Mouse (Mus musculus): Measurements from ENCODE around the gene Rsf1. TPM values are rescaled to one million over a fixed set of nuclear protein-coding genes. Genes with fewer than 3 reads are reported as not detected.

The Rsf1 gene
- total RNA-seq, 2 experiments from 2014 or later = 21.4 to 25.9 TPM

DNA sequence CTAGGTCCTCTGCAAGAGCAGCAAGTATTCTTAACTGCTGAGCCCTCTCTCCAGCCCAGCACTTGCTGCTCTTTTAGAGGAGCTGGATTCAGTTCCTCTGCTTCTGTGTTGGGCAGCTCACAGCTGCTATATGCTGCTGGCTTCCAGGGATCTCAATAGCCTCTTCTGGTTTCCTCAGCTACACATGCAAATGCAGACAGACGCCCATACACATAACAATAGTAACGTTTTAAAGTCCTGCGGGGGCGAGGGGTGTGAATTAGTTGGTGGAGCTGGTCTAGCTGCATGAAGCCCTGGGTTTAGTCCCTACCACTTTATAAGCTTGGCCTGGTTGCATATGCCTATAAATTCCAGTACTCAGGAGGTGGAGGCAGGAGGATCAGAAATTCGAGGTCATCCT, 139.4 kb downstream of the Rsf1 start:
- ATAC-seq (replicated peaks; ENCODE audit: low FRiP score, low TSS enrichment, poor library complexity, severe bottlenecking) = no peak

DNA sequence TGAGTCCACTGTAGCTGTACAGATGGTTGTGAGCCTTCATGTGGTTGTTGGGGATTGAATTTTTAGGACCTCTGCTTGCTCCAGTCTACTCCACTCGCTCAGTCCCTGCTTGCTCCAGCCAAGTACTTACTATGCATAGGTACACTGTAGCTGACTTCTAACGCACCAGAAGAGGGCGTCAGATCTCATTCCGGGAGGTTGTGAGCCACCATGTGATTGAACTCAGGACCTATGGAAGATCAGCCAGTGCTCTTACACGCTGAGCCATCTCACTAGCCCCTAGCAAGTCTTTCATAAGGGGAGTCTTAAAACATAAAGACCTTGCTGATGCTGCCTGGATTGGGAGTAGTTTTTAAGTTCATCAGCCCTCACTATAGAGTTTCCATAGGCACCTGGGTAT, 140.4 kb downstream of the Rsf1 start:
- no peak for ATAC-seq (replicated peaks; ENCODE audit: low FRiP score, low TSS enrichment, poor library complexity, severe bottlenecking)

DNA sequence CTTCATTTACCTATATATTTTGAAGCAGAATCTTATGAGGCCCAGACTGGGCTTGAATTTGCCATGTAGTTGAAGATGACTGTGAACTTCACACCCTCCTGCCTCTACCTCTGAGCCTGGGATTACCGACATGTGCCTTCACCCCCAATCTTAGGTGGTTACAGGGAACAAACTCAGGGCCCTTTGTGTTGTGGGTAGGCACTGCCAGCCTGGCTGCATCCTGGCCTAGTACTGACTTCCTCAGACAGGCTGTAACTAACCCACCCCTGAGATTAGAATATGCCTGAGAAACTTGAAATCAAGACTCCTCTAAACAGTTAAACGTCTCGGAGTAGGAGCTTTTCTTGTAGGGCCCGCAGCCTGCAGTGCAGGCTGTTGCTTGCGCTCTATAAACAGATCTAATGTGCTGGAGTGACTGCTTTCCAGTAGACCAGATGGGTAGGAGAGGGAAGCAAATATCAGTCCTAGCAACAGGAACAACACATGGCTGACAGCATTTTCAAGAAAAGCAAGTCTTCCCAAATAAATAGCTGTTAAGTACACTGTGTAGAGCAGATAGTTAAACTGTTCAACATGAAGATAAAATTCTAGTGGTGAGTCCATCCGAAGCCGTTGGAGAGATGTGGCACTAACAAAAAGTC, 142.7 kb downstream of the Rsf1 start:
- ATAC-seq (replicated peaks; ENCODE audit: low FRiP score, low TSS enrichment, poor library complexity, severe bottlenecking) = 0 out of 2 replicates have a peak, but pooled peaks have one; percentile 15

DNA sequence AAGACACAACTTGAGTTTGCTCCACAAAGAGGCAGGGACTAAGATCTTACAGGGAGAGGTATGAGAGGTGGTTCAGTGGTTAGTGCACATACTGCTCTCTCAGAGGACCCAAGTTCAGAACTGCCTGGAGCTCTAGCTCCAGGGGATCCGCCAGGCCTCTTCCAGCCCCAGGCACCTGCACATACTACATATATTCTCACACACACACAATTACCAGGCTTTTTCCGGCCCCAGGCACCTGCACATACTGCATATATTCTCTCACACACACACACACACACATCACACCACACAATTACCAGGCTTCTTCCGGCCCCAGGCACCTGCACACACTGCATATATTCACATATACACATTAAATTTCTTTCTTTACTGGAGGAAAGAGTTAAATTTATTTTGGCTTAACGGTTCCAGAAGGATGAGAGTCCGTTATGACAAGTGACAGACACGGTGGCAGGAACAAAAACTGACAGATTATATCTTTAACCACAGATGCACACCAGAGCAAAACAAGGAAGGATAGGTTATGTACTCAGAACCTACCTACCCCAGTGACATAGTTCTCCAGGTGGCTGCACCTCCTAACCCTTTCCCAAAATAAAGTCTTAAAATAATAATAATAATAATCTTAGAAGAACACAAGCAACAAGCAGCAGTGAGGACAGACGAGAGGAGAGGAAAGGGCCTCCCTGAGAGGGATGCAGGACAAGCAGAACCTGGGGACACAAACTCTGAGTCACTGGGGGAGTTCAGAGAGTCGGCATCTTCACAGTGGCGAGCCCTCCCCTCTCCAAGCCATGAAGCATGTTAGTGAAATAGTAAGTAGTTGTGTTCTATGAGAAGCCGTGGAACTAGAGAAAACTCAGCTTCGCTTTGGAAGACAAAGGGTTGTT, 144.2 kb downstream of the Rsf1 start:
- peak; percentile 31; the same call in 1 of the 2 replicates for ATAC-seq (replicated peaks; ENCODE audit: low FRiP score, low TSS enrichment, poor library complexity, severe bottlenecking)

DNA sequence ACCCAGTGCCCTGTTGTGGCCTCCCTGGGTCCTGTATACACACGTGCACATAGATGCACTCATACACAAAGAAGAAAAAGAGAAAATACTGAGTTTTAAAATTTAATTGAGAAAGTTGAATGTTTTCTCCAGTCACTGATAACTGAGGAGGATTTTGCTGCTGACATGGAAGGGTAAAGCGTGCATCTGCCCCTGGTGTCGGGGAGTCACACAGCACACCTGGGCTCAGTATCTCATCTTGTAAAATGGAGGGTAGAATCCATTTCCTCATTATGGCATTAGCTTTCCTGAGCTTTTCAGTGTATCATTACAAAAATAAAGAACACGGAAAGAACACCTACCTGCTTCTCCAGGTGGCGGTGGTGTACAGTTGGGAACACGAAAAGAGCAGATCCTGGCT, 145.7 kb downstream of the Rsf1 start:
- ATAC-seq (replicated peaks; ENCODE audit: low FRiP score, low TSS enrichment, poor library complexity, severe bottlenecking) = no peak

DNA sequence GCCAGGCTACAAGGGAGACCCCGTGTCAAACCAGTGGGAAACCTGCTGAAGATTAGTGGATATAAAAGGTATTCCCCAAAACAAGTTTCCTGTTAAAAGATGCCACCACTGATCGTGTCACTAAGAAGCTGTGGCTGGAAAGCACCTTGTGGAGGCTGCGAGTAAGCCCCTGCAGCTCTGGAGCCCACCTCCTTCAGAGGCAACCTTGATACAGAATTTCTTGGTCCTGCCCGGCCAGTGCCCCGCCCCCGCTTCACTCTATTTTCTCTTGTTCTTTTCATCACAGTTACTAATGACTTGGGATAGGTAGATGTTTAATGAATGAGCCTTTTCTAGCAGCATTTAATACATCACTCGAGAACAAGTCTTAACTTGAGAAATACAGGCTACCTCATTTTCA, 146.4 kb downstream of the Rsf1 start:
- no peak for ATAC-seq (replicated peaks; ENCODE audit: low FRiP score, low TSS enrichment, poor library complexity, severe bottlenecking)

DNA sequence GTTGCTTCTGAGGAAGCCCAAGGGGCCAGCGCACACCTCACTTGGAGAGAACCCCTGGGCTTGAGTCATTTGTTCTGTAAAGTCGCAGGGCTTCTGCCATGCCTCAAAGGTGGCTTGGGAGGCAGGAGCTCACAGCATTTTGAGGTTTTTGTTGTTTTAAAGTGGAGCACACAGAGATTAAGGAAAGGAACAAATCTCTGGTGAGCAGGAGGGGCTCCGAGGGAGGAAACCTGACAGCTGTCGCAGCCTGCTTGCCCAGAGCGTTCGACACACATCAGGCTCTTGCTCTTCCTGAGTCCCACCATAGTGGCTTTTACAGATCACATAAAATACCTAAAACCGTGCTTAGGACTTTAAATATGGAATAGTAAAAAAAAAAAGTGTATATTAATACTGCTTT, 147.1 kb downstream of the Rsf1 start:
- no peak for ATAC-seq (replicated peaks; ENCODE audit: low FRiP score, low TSS enrichment, poor library complexity, severe bottlenecking)

DNA sequence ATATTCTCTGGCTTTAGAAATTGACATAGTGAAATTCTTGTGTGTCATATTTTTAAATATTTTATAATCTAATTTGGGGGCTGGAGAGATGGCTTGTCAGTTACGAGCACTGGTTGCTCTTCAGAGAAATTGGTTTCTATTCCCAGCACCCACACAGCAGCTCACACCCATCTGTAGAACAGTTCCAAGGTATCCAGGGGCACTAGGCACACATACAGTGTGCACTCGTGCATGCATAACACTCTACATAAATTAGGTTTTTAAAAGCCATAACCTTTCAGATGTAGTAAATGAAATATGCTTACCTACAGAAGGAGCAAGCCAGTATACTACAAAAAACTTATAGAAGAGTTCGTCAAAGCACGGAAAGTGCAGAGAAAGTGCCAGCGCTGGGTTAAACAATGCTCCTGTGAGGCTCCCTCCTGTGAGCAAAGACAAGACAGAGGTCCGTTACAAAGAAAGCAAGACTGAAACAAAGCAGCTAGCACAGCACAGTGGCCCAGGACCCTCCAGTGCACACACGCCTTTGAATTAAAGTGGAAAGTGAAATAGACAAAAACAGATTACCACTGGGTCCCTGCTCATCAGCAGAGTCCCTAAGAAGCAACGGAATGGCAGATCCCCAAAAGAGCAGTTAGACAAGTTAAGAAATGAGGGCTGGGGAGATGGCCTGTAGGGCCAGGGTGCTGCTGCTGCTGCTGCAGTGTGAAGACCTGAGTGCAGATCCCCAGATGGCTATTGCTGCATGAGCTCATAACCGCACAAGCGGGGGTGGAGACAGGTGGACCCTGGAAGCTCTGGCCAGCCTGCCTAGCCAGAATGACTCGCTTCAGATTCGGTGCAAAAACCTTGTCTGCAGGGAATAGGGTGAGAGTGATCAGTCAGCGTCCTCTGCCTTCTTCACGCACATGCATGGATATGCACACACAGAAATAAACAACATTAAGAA, 149.3 kb downstream of the Rsf1 start:
- no peak for ATAC-seq (replicated peaks; ENCODE audit: low FRiP score, low TSS enrichment, poor library complexity, severe bottlenecking)

DNA sequence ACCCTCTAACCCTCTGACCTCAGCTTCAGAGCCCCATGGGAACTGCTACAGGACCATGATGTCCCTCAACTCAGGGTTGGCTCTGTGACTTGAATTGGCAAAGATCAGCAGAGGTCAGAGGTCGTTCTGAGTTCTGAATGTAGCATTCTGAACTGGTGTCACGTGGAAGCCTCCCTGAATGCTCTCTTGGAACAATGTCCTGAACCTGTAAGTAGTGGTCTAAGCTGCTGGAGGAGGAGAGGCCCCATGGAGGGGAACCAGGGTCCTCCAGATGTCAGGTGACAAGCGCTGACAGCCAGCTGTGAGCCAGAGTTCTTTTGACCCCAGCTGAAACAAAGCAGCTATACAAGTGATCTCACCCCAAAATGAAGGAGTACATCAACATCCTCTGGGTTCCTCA, 150.7 kb downstream of the Rsf1 start:
- no peak for ATAC-seq (replicated peaks; ENCODE audit: low FRiP score, low TSS enrichment, poor library complexity, severe bottlenecking)

DNA sequence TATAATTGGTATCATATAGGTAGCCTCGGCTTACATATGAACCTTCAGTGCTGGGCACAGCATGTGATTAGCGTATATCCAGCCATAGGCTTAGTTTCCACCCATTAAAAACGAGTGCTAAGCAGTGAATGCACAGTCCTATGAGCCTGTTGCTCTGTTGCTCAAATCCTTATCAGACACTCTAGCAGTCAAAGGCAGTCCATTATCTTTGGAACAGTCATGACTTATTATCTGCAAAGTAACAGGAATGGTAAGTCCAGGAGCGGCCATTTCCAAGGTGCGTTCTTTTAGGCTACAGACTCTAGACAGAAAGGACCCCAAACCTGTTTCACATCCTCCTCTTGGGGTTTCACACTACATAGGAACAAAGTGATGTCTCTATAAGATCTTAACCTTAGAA, 153.9 kb downstream of the Rsf1 start:
- peak; percentile 57 for ATAC-seq (replicated peaks; ENCODE audit: low FRiP score, low TSS enrichment, poor library complexity, severe bottlenecking)

DNA sequence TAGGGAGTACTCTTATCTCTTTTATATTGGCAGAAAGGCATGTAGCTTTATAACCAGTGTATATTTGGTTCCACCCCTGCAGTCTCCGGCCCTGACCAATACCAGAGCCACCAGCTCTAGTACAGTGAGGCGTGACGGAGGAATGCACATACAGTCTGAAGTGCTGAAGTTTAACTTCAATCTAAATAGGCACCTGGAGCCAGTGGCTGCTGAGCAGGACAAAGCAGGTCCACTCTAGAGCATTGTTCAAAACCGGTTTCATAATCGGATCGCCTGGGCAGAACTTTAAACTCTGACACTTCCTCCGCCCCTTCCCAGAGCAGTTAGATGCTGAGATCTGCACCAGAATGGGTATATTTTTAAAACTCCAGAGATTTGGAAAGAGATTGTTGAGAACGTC, 155.3 kb downstream of the Rsf1 start:
- no peak for ATAC-seq (replicated peaks; ENCODE audit: low FRiP score, low TSS enrichment, poor library complexity, severe bottlenecking)

DNA sequence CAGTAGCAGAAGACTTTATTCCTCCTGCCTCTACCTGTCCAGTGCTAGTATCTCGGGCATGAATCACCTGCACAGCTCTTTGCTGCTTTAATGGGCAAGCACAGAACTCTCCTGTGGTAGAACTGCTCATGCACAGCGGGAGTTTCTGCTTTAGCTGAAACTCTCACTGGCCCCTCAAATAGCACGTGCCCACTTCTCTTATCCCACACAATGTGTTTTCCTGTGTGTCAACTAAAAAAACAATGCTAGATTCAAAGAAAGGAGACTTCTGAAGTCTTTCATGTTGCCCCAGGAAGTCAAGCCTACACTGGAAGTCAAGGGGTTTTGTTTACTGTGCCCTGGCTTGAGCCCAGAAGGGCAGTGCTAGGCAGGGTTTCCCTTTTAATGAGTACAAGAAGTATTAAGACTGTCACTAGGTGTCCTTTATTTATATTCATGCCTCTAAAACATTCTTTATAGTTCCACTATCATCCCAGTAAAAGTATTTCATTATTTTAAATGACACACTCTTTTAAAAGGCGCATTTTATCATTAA, 156.3 kb downstream of the Rsf1 start:
- ATAC-seq (replicated peaks; ENCODE audit: low FRiP score, low TSS enrichment, poor library complexity, severe bottlenecking) = no peak

DNA sequence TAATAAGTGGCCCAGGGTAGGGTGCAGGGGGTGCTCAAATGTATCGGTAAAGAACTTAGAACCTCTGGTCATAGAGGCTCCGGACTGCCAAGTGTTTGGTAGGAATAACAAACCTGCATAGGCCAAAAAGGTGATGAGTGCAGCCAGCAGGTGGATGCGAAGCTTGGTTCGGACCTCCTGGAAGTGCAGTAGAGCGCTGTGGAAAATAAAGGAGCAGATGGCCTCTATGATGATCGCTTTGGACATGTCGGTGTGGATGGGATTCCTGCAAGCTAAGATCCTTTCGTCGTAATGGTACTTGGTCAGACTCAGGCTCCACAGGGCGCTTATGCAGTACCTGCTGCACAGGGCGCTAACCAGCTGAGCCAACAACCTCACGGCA, 157.6 kb downstream of the Rsf1 start:
- ATAC-seq (replicated peaks; ENCODE audit: low FRiP score, low TSS enrichment, poor library complexity, severe bottlenecking) = peak; percentile 7; the same call in 1 of the 2 replicates

DNA sequence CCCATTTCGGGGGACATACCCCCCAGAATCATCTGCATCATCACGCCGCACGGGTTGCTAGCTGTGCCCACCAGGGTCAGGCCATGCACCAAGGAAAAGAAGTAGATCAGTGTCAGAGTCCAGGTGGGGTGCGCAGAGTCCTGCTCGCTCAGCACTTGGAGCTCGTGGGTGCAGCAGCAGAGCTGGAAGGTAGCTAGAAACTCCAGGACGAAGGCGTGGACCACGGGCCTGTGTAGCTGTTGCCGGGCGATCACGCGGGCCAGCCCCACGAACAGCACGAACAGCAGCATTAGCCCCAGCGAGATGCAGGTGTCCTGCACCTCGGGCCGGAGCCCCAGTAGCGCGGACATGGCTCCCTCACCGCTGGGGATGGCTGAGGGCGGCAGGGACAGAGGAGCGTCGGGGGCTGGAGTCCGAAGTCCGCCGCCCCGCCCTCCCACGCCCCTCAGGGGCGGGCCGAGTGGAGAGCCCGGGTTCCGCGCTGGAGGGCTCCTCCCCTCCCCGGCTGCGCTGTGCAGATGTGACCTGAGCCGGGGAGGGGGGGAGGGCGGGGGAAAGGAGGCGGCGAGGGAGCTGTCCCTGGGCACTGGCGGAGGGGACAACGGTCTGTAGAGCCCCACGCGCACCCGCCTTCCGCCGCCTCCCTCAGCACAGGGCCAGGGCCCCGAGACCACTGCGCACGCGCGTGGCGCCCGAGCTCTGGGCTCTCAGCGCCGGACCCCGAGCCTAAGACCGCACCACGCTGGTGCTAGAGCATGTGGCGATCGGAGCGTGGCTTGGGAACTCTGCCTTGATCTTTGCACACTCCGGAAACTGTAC, 158.2 kb downstream of the Rsf1 start, which contains the start of gene Aqp11:
TSS of gene Aqp11 (minus strand) at position 652 of the 819 bp plus-strand sequence.
- peak; percentile 68 for ATAC-seq (replicated peaks; ENCODE audit: low FRiP score, low TSS enrichment, poor library complexity, severe bottlenecking)

DNA sequence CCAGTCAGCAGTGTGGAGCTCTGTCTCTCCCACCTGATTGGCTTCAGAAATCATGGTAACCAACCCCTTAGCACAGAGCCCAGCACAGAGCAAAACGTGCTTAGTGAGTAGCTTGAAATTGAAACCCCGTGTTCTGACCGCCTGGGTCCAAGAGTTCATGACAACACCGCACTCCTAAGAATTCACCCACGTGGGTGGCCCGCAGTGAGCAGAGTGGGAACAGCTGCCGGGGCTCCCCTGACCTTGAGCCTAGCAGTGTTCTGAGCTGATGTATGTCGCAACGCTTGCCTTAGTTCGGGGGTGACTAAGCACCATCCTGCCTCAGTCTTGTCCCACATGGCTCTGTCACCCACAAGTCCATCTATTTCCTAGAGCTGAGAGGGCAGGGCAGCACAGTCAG, 161.3 kb downstream of the Rsf1 start:
- no peak for ATAC-seq (replicated peaks; ENCODE audit: low FRiP score, low TSS enrichment, poor library complexity, severe bottlenecking)

DNA sequence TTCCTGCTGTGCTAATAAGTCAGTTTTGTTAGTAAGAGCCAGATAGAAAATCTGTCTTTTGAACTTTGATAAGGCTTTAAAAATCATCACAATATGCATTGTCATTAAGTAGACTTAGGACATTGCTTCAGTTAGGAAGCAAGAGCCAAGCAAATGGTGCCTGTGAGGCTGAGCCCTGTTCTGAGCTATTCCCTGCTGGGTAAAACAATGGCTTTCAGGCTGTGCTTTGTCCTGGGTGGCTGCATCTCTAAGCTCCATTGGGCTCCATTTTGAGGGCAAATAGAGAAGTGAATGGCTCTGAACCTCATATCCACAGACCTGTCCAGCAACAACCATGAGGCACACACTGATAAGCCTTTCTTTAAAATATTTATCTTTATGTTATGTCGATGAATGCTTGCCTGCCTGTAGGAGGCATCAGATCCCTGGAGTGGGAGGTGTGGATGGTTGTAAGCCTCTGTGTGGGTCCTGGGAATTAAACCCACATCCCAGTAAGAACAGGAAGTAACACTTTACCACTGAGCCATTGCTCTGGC, 162.1 kb downstream of the Rsf1 start:
- peak; percentile 28 for ATAC-seq (replicated peaks; ENCODE audit: low FRiP score, low TSS enrichment, poor library complexity, severe bottlenecking)

All from megakaryocyte-erythroid progenitor cell, adult 5-6 weeks (primary cell).